Mouse (Mus musculus) skeletal muscle tissue, postnatal 0 days (tissue): Measurements from ENCODE around the gene Gm11115. TPM values are rescaled to one million over a fixed set of nuclear protein-coding genes. Genes with fewer than 3 reads are reported as not detected.

Source experiments
- polyA plus RNA-seq: library from polyadenylated mRNA; unstranded; fragments of >200 nt; fragmentation: Nextera tagmentation; extraction: Ambion mirVana; gene quantifications from 2 replicates; pipeline ENCODE4 v1.2.1, GENCODE M21; 2015

Gene Gm11115
- not detected in 2 replicates for polyA plus RNA-seq

DNA sequence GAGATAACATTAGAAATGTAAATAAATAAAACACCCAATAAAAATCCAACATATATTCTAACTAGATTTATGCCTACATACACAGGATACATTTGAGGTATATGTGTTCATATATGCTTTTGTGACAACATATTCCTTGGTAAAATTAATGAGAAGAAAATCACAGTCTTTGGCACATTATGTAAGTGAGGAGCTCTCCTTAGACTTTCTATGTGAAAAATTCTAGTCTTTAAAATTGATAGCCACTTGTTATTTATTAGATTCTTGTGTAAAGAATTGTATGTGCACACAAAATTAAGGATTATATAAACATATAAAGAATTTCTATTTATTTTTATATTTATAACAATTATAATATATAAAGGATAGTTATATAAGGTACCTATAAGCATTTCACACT, at the start of gene Gm11115:
Gene Gm11115 (minus strand): TSS at position 101 of the 400 bp plus-strand sequence.

DNA sequence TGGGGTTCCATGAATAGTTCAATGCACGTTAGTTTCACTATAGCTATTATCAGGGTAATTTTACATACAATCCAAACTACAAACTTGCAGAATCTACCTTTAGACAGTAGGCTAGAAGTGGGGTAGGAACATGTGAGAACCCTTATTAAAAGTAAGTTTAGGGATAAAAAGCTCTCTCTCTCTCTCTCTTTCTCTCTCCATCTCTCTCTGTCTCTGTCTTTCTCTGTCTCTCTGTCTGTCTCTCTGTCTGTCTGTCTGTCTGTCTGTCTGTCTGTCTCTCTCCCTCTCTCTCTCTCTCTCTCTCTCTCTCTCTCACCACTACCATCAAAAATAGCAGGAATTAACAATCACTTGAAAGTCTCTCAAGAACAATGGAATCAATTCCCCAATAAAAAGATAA, 42.5 kb downstream of the Gm11115 start, which contains the start of gene Gm11116:
Gene Gm11116 (minus strand): TSS at position 101 of the 400 bp plus-strand sequence.

Other genes with a start within 250 kb of the Gm11115 start
- gene Csn3, start 228.5 kb downstream of the Gm11115 start, polyA plus RNA-seq: 0.19 TPM in 1 of 2 replicates, not detected in the other
- gene 2310003L06Rik, start 184.6 kb downstream of the Gm11115 start, polyA plus RNA-seq: not detected in 2 replicates
- not detected in 2 replicates for gene Gm28434, start 184.6 kb downstream of the Gm11115 start, polyA plus RNA-seq
- gene Cabs1, start 174.7 kb downstream of the Gm11115 start, polyA plus RNA-seq: not detected in 2 replicates
- not detected in 2 replicates for gene Smr3a, start 151.6 kb downstream of the Gm11115 start, polyA plus RNA-seq
- gene Smr2, start 67.5 kb downstream of the Gm11115 start, polyA plus RNA-seq: not detected in 2 replicates
- gene Gm11116, start 42.6 kb downstream of the Gm11115 start, polyA plus RNA-seq: not detected in 2 replicates
- not detected in 2 replicates for gene Gm7714, start 114.8 kb upstream of the Gm11115 start, polyA plus RNA-seq
- not detected in 2 replicates for gene Prol1, start 163.2 kb upstream of the Gm11115 start, polyA plus RNA-seq
- not detected in 2 replicates for gene Amtn, start 222.0 kb upstream of the Gm11115 start, polyA plus RNA-seq